Mouse (Mus musculus) lung, postnatal 0 days (tissue): ENCODE data around the gene Asap3.

Source experiments
- CTCF ChIP-seq: IDR thresholded peaks from 2 replicates; pipeline ENCODE4 v1.5.1; 2016; ENCODE audit warnings: antibody characterized with exemption, mild to moderate bottlenecking
- EP300 ChIP-seq: IDR thresholded peaks from 2 replicates; pipeline ENCODE4 v1.6.1; 2016; ENCODE audit warnings: antibody characterized with exemption, mild to moderate bottlenecking, control low read depth

- TF ChIP-seq CTCF, result peak; percentile 72
- no peak for TF ChIP-seq EP300
These were observed 36.0 kb downstream of the Asap3 start for GRCm38 (mm10) chr4:136242065-136242703.
